Mouse (Mus musculus): Measurements from ENCODE around the gene Add2. TPM values are rescaled to one million over a fixed set of nuclear protein-coding genes. Genes with fewer than 3 reads are reported as not detected.

Add2 gene
- polyA plus RNA-seq, 1 experiment from 2014 or later = 64.5 TPM

GRCm38 (mm10) chr6:86015871-86016270 is 12.6 kb upstream of the Add2 start, which contains the start of gene Figla:
TSS of gene Figla (plus strand) at chr6:86016171.
- H3K9ac ChIP-seq (ENCODE audit: low read length) = no peak within 1 kb of the TSS
- 86% methylated on average over 9 of the region's 9 CpGs for WGBS
- no peaks in the 10 kb centered on the region for H3K4me1 ChIP-seq (ENCODE audit: control insufficient read depth, insufficient read depth, low read length)
- no peak for DNase-seq (ENCODE audit: low spot score, missing footprints)
- no peak within 1 kb of the TSS for H3K4me3 ChIP-seq (ENCODE audit: low read depth, low read length)
- ATAC-seq (ENCODE audit: low FRiP score) = no peak
- no peaks in the 10 kb centered on the region for H3K9me3 ChIP-seq (ENCODE audit: control insufficient read depth, low read length)
- no peak within 1 kb of the TSS for H3K27ac ChIP-seq (ENCODE audit: low read depth, low read length)
- no peaks in the 10 kb centered on the region for H3K36me3 ChIP-seq (ENCODE audit: control insufficient read depth, insufficient read depth, low read length)
- H3K27me3 ChIP-seq (ENCODE audit: control insufficient read depth, insufficient read depth, low read length) = no peaks in the 10 kb centered on the region
- no peak within 1 kb of the TSS for H3K4me2 ChIP-seq

DNA sequence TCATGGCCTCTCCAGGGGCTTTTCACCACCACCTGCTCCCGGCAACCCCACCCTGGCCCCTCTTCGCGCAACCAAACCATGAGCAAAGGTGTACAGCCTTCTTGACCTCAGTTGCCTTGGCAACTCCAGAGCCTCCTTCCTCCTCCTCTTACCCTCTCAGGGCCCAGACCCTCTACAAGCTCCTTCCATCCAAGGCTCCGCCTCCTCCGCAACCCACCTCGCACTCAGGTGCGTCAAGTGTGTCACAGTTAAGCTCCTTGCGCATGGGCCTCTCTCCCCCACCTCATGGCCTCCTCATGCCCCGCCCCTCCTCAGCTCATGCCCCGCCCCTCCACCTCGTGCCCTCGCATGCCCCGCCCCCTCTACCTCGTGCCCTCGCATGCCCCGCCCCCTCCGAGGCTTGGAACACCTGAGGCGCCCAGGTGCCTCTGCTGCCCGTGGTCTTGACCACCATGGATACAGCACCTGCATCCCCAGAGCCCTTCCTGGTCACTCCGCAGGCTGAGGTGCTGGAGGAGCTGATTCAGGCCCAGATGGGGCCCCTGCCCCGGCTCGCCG is 11.6 kb upstream of the Add2 start:
- 76% methylated on average over 23 of the region's 23 CpGs for WGBS

DNA sequence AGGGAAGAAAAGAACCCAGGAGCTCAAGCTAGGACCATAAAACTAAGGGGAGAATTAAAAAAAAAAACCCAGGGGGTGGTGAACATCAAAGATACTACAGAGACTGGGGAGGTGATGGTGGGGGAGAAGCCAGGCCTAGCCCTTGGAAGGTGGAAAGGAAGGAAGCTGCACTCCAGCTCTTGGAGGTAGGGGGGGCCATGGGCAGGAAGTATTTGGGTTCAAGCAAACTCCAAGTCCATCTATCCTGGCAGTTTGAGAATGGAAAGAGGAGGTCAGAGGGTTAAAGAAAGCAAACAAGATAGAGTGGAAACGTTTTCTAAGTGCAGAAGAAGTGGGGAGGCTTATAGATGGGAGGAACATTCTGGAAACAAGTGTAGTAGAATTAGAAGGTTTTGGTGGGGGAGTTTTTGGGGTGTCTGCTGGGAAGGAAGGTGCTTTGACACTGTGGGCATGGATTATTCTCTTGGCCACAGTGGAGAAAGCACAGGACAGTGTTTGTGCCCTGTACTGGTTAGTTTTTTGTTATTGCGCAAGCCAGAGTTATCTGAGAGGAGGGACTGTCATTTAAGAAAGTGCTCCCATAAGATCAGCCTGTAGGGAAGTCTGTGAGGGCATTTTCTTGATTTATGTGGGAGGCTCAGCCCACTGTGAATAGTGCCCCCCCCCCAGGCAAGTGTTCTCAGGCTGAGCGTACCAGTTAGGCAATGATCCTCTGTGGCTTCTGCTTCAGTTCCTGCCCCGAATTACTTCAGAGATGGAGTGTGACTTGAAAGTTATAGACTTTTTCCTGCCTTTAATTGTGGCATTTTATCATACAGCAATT is 8.9 kb upstream of the Add2 start:
- no peak overlapping the region for H3K27ac ChIP-seq (ENCODE audit: low read depth, low read length)
- H3K9me3 ChIP-seq (ENCODE audit: control insufficient read depth, low read length) = no peaks in the 10 kb centered on the region
- no peak overlapping the region for H3K4me2 ChIP-seq
- H3K4me1 ChIP-seq (ENCODE audit: control insufficient read depth, insufficient read depth, low read length) = no peaks in the 10 kb centered on the region
- H3K27me3 ChIP-seq (ENCODE audit: control insufficient read depth, insufficient read depth, low read length) = no peaks in the 10 kb centered on the region
- H3K4me3 ChIP-seq (ENCODE audit: low read depth, low read length) = no peak overlapping the region
- 73% methylated on average over 4 of the region's 4 CpGs for WGBS
- DNase-seq (ENCODE audit: low spot score, missing footprints) (no peak), ATAC-seq (ENCODE audit: low FRiP score) (no peak)
- no peaks in the 10 kb centered on the region for H3K36me3 ChIP-seq (ENCODE audit: control insufficient read depth, insufficient read depth, low read length)
- H3K9ac ChIP-seq (ENCODE audit: low read length) = no peak overlapping the region

More for the DNA sequence above, 11.6 kb upstream of the Add2 start:
- Histone ChIP-seq H3K27ac (ENCODE audit: low read depth, low read length) (no peak overlapping the region), H3K9me3 (ENCODE audit: control insufficient read depth, low read length) (no peaks in the 10 kb centered on the region), H3K9ac (ENCODE audit: low read length) (no peak overlapping the region), H3K4me1 (ENCODE audit: control insufficient read depth, insufficient read depth, low read length) (no peaks in the 10 kb centered on the region), H3K4me3 (ENCODE audit: low read depth, low read length) (no peak overlapping the region), H3K27me3 (ENCODE audit: control insufficient read depth, insufficient read depth, low read length) (no peaks in the 10 kb centered on the region), H3K4me2 (no peak overlapping the region), H3K36me3 (ENCODE audit: control insufficient read depth, insufficient read depth, low read length) (no peaks in the 10 kb centered on the region)
- no peak for ATAC-seq (ENCODE audit: low FRiP score)
- DNase-seq (ENCODE audit: low spot score, missing footprints) = no peak

- Histone ChIP-seq H3K9ac (ENCODE audit: low read length) (no peak overlapping the region), H3K27ac (ENCODE audit: low read depth, low read length) (no peak overlapping the region), H3K9me3 (ENCODE audit: control insufficient read depth, low read length) (no peaks in the 10 kb centered on the region), H3K4me2 (no peak overlapping the region), H3K27me3 (ENCODE audit: control insufficient read depth, insufficient read depth, low read length) (no peaks in the 10 kb centered on the region), H3K4me3 (ENCODE audit: low read depth, low read length) (no peak overlapping the region), H3K4me1 (ENCODE audit: control insufficient read depth, insufficient read depth, low read length) (no peaks in the 10 kb centered on the region), H3K36me3 (ENCODE audit: control insufficient read depth, insufficient read depth, low read length) (no peaks in the 10 kb centered on the region)
- ATAC-seq (ENCODE audit: low FRiP score) (no peak), DNase-seq (ENCODE audit: low spot score, missing footprints) (peak; percentile 86)
- WGBS = 31% methylated on average over 3 of the region's 3 CpGs
These were observed 7.5 kb upstream of the Add2 start for GRCm38 (mm10) chr6:86020948-86021347.

GRCm38 (mm10) chr6:86026632-86027292 is 1.7 kb upstream of the Add2 start:
- 88% methylated on average over 8 of the region's 8 CpGs for WGBS

DNA sequence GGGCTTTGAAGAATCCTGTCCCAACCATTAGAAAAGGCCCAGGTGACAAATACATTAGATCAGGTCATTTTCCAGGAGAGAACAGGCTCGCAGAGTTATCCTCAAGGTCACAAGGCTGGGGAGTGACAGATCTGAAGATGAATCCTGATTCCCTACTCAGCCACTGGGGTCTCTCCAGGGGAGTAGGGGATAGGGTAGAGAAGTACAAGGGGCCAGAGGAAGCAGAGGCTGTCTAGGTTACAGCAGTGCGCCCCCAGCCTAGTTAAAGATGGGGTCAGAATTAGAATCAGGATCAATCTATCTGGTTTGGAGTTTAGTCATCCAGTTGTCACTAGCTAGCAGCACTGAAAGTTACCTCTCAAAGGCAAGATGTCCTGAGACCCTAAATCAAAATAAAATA is 331 bp upstream of the Add2 start:
- Histone ChIP-seq H3K36me3 (ENCODE audit: control insufficient read depth, insufficient read depth, low read length) (no peaks in the 10 kb centered on the region), H3K9me3 (ENCODE audit: control insufficient read depth, low read length) (no peaks in the 10 kb centered on the region), H3K9ac (ENCODE audit: low read length) (peak overlapping the region; percentile 95), H3K27me3 (ENCODE audit: control insufficient read depth, insufficient read depth, low read length) (no peaks in the 10 kb centered on the region), H3K4me3 (ENCODE audit: low read depth, low read length) (peak overlapping the region; percentile 77), H3K27ac (ENCODE audit: low read depth, low read length) (0 out of 2 replicates have a peak overlapping the region, but pooled peaks have one; percentile 73), H3K4me2 (peak overlapping the region; percentile 75; the same call in 1 of the 2 replicates), H3K4me1 (ENCODE audit: control insufficient read depth, insufficient read depth, low read length) (peaks cover 7% of the 10 kb centered on the region; the same call in 1 of the 2 replicates)
- ATAC-seq (ENCODE audit: low FRiP score) = peak; percentile 40; the same call in 1 of the 2 replicates
- DNase-seq (ENCODE audit: low spot score, missing footprints) = no peak
- 67% methylated on average over 2 of the region's 2 CpGs for WGBS

More at GRCm38 (mm10) chr6:86026632-86027292, 1.7 kb upstream of the Add2 start:
- Histone ChIP-seq H3K27me3 (ENCODE audit: control insufficient read depth, insufficient read depth, low read length) (no peaks in the 10 kb centered on the region), H3K27ac (ENCODE audit: low read depth, low read length) (no peak overlapping the region), H3K36me3 (ENCODE audit: control insufficient read depth, insufficient read depth, low read length) (no peaks in the 10 kb centered on the region), H3K9me3 (ENCODE audit: control insufficient read depth, low read length) (no peaks in the 10 kb centered on the region), H3K9ac (ENCODE audit: low read length) (no peak overlapping the region), H3K4me1 (ENCODE audit: control insufficient read depth, insufficient read depth, low read length) (peaks cover 5% of the 10 kb centered on the region; the same call in 1 of the 2 replicates), H3K4me2 (no peak overlapping the region), H3K4me3 (ENCODE audit: low read depth, low read length) (no peak overlapping the region)
- ATAC-seq (ENCODE audit: low FRiP score) (no peak), DNase-seq (ENCODE audit: low spot score, missing footprints) (no peak)

GRCm38 (mm10) chr6:86029323-86029713 is 837 bp downstream of the Add2 start:
- Histone ChIP-seq H3K36me3 (ENCODE audit: control insufficient read depth, insufficient read depth, low read length) (no peaks in the 10 kb centered on the region), H3K27ac (ENCODE audit: low read depth, low read length) (peak overlapping the region; percentile 73), H3K4me1 (ENCODE audit: control insufficient read depth, insufficient read depth, low read length) (peaks cover 7% of the 10 kb centered on the region; the same call in 1 of the 2 replicates), H3K9me3 (ENCODE audit: control insufficient read depth, low read length) (no peaks in the 10 kb centered on the region), H3K4me3 (ENCODE audit: low read depth, low read length) (peak overlapping the region; percentile 77), H3K4me2 (peak overlapping the region; percentile 75), H3K9ac (ENCODE audit: low read length) (peak overlapping the region; percentile 95), H3K27me3 (ENCODE audit: control insufficient read depth, insufficient read depth, low read length) (no peaks in the 10 kb centered on the region)
- DNase-seq (ENCODE audit: low spot score, missing footprints) (peak; percentile 93), ATAC-seq (ENCODE audit: low FRiP score) (peak; percentile 30; the same call in 1 of the 2 replicates)
- 10% methylated on average over 6 of the region's 6 CpGs for WGBS

- Histone ChIP-seq H3K36me3 (ENCODE audit: control insufficient read depth, insufficient read depth, low read length) (no peaks in the 10 kb centered on the region), H3K27ac (ENCODE audit: low read depth, low read length) (no peak overlapping the region), H3K4me1 (ENCODE audit: control insufficient read depth, insufficient read depth, low read length) (peaks cover 7% of the 10 kb centered on the region; the same call in 1 of the 2 replicates), H3K9me3 (ENCODE audit: control insufficient read depth, low read length) (no peaks in the 10 kb centered on the region), H3K27me3 (ENCODE audit: control insufficient read depth, insufficient read depth, low read length) (no peaks in the 10 kb centered on the region), H3K4me2 (peak overlapping the region; percentile 75), H3K9ac (ENCODE audit: low read length) (no peak overlapping the region), H3K4me3 (ENCODE audit: low read depth, low read length) (no peak overlapping the region)
- ATAC-seq (ENCODE audit: low FRiP score) = no peak
- no peak for DNase-seq (ENCODE audit: low spot score, missing footprints)
- WGBS = 91% methylated on average over 2 of the region's 2 CpGs
These were observed 3.0 kb downstream of the Add2 start for GRCm38 (mm10) chr6:86031527-86031926.

Measured in midbrain, embryonic 11.5 days (tissue).